Mouse (Mus musculus): ENCODE measurements around the gene Upf1.

Upf1 gene

DNA sequence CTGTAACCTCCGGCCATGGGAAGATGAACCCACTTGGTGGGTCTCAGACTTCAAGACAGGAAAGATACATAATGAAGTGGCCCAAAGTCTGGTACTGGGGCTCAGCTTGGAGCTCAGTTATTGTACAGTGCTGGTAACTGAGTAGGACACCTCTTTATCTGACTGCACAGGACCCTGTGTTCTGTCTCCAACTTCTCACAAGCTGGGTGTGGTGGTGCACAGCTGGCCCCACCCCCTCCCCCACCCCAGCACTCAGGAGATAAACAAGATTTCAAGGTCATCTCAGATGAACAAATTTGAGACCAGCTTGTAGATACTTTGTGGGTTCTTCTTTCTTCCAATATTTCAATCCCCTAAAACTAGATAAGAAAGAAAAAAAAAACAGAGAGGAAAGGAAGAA, 3.0 kb upstream of the Upf1 start:
- DNase-seq, result no peak

DNA sequence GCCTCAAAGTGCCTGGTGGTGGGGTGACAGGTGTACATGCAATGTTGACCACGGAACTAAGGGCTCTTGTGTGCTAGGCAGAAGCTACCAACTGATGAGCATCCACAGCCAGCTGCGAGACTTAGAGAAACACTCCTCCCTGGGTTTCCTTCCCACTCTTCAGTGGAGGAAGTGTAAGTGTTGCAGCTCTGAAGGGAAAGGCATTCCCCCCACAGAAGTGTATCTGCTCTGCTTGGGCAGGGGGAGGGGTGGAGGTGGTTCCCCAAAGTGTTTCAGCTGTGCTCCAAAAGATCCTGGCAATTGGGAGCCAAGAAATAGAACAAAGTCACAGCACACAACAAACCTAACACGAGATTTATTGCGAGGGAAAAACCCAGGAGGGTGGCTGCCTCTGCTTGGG, 926 bp upstream of the Upf1 start:
- no peak for DNase-seq

DNA sequence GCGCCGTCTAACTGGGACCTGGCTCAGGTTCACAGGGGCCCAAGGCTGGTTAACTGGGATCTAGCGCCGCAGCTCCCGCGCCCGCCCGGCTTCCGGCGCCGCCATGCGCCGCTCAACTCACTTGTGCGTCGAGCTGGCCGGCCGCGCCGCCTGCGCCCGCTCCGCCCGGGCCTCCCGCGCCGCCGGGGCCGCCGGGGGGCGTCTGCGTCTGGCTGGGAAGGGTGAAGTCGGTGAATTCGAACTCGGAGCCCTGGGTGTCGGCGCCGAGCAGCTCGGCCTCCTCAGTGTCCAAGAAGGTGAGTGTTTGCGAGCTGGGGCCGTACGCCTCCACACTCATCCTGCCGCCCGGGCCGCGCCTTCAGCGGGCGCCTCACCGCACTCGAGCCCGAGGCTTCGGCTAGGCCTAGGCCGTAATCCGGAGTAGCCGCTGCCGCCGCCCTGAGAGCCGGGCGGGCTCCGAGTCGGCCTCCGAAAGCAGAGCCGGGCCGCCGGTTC, 374 bp downstream of the Upf1 start:
- no peak for DNase-seq

DNA sequence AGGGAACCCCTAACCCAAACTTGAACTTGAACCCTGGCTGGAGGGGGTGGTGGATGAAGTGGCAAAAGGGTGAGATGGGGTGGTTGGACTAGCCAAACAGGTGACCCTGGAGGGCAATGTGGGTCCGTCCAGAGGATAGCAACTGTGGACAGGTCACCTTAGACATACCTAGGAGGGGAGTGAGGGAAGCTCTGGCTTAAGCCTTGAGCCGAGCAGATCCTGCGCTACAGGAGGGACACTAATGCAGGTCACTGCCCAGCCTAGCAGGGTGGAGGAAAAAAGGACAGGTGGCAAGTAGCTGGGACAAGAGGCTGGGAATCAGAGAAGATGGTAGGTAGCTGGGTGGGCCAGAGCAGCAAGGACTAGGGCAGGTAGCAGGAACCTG, 1.1 kb downstream of the Upf1 start:
- no peak for DNase-seq

DNA sequence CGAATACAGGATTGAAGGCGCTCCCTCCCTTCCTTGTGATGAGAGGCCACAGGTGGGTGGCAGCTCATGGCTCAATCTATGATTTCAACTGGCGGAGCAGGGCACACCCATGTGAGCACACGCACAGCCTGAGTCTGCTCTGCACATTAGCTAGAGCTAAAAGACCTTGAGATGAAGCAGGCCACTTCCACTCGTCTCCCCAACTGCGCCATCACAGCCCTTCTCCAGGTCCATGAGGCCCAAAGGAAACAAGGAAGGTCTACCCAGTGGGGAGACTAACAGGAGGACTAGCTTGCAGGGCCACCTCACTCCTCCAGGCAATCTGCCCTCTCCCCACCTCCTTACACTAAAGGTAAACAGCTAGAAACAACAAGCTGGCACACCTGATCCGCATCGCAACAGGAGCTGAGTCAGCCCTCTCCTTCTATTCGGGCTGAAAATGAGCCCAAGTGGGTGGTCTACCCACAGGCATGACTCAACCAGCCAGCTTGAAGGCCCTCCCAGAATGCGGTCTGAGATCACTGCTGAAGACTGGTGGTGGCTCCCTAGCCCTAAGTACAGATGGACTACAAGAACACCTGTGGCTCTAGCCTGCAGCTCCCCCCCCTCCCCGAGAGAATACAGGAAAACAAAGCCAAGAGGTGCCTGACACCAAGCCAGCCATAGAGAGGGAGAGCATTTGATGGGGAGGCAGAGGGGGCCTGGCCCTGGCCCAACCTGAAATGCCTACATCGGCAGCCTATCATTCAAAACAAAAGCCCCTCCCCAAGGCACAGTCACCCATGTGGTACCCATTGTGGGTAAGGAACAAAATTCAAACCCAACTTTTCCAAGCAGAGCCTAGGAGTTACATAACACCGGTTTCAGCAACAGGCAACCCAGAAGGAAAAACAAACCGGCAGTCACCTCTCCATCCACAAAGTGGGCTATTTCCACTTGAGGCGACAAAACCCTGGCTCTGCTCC, 1.8 kb downstream of the Upf1 start:
- peak; percentile 52 for DNase-seq

DNA sequence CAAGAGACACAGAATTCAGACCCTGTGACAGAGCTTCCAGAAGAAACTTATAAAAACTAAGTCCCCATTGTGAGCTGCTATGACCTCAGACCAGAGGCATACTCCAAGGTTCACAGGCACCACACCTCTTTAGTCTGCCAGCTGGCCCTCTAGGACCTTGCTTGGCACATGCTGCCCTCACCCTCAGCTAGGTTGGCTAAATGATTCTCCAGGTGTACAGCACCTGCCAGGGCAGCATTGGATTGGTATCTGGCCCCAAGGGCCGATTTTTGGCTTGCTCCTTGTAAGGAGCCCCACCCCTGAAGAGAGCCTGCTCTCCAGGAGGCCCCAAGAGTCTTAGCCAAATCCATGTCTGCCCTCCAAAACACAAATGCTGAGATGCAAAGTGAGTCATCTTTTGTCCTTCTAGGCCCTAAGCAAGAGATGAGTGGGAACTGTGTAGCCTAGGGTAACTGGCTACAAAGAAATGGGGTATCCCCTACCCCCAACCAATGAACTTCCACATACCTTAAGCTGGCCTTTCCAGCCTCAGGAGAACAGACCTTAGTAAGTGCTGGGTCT, 5.1 kb downstream of the Upf1 start:
- no peak for DNase-seq

DNA sequence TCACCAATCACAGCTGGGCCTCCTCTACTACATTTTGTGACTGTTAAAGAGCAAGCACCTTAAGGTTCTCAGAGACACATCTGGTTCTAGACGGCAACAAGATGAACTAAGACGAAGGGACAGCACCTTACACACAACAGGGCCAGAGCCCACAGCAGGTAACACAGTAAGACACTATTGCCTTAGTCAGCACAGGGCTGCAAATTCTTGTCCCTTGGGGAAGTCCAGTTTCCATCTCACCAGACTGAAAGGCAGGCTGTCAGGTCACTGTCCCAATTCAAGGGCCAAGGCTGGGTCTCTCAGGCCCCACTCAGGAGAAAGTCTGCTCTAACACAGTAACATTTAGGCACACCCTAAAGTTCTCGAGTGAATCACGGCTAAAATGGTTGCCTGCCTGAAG, 5.6 kb downstream of the Upf1 start:
- no peak for DNase-seq

DNA sequence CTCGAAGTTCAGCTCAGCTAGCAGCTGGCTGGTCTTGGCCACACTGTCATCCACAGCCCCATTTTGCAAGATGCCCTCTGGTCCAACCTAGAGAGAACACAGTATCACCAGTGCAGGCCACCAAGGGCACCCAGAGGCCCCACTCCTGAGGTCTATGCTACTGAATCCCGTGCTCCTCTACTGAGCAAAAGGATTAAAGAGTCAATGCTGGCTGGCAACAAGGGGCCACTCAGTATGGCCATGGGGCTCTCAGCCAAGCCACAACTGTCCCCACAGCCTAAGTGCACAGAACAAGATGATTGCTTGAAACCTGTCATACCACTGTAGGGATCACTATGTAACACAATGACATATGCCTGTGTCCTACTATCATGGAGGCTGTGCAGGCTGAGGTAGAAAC, 8.8 kb downstream of the Upf1 start:
- no peak for DNase-seq

DNA sequence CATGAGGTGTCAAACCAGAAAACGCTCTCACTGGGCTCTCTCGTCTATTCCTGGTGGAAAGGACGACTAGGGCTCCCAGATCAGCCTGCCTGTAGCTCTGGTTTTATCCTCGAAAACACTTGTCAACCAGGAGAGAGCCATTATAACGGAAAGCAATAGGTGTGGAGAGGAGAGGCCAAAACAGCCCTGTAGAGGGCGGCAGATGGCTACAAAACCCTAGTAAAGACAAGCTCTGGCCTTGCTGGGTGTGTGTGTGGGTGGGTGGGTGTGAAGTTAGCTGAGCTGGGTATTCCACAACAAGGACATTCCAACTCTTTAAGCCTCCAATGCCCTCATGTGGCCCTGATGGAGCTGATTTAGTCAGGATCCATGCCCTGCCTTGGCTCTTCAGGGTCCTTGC, 9.4 kb downstream of the Upf1 start:
- DNase-seq, result peak; percentile 48

DNA sequence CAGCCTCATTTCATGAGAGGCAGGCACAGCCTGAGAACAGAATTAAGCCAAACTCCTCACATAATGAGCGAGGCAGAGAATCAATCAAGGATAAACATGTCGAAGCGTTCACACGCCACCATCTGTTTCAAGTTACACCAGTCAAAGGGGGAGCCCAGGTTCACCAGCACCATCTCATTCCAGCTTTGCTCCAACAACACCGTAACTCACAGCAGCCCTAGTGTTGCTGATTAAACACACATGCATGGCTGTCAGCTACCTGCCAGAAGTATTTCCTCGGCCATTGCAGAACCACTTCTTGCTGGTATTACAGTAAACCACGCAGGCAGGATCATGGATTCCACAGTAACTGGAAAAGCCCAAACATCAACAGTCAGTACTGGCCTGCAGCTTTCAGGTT, 10.0 kb downstream of the Upf1 start:
- DNase-seq, result no peak

DNA sequence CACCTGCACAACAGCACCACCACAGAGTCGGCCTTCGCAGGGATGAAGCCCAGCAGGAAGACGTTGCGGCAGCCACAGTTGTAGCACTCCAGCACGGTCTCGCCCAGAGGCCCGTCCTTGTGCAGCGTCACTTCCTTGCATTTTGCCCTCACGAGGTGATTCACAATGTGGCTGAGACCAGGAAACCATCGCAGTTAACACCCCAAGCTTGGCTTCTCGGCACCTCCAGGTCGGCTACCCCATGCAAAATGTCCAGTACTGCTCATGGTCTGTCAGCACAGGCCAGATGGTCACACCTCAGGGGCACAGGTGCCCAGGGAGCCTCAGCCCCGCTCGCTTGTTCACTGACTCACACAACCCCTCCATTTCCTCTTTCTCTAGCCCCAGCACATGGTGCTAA, 11.1 kb downstream of the Upf1 start:
- DNase-seq, result no peak

DNA sequence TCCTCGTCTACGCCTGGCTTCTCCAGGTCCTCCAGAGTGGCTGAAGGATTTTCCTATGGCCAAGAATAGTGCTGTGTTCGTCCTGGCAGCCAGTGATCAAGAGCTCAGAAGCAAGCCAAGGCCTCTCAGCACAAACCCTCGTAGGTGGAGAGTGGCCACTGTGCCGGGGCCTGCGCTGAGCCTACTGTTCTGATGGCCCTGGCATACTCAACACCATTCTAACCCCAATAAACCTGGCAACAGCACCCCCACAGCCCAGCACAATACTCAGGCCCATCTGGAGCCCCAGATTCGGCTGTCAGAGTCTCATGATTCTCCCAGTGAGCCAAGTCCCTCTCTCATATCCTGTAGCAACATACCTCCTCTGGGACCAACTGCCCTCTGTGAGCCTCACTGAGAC, 12.4 kb downstream of the Upf1 start:
- DNase-seq, result peak; percentile 56

DNA sequence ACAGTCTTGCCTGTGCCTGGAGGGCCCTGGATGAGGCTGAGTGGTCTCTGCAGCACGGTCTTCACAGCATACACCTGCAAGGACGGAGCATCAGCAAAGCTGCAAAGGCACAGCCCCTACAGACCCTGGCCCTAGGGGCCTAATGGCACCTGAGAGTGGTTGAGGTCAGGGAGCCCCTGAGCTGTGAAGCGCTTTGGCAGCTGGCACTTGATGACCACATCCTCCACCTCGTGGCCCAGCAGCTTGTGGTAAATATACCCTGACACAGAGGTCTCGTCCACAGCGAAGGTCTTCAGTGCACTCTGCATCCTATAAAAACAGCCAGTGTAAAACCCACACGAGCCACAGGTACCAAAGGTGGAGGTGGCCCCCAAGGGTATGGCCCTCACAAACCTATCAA, 14.1 kb downstream of the Upf1 start:
- DNase-seq, result no peak

DNA sequence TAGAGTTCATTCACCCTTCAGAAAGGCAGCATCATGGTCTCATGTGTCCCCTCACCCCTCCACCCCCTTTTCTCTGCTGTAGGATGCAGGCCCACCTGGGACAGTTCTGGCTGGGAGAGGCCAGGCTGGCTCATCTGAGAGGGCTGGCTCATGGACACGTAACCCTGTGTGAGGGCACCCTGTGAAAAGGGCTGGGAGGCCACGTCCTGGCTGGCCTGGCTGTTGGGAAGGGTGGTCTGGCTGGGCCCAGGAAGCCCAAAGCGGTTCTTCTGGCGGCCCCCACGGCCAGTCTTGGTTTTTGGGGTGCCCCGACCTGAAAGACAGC, 20.2 kb downstream of the Upf1 start:
- no peak for DNase-seq

DNA sequence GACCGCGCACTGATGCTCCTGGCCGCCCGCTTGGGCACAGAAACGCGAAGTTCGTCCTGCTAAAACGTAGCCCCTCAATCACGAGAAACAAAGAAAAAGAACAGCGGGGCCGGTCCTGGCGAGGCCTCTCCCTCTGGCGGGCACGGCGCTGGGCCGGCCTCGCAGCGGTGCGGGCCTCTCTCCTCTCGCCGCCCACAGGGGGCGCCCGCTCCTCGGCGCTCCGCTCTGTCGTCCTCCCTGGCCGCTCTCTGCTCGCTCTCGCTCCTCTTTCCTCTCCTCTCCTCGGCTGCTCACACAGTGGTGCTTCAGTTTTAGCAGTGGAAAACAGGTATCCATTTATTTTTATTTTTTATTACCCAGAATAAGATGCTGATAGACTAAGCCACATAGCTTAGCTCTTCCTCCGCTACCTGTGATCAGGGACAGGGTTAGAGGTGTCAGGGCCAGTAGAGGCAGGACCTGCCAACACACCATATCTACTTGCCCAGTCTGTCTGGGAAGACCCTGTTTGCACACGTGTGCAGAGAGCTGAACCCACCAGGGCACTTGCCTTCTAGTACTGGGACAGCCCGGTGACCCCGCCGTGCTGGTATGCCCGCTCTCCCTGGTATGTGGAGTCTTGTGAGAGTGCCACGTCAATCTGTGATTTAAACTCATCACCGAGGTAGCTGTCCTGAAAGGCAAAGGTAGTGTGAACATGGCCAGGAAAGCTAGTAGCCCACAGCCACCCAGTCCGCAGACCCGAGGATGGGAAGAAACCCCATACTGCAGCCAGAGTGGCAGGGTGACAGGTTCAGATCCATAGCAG, 20.8 kb downstream of the Upf1 start:
- DNase-seq, result peak; percentile 69

DNA sequence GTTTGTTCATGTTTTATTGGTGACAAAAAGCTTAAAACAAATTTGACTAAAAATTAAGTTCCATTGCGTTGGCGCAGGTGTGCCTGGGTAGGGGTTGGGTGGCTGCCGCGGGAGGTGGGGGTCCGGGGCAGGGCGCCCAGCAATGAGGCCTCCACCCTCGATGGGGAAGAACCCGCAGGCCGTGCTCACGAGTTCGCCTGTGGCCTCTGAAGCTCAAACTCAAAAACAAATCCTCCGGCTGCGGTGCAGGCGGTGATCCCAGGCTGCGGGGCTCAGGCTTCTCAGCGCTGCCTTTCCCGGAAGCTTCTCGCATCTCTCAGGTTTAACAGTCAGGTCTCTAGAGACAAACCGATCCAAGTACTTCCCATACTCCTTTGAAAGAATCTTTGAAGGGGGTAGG, 21.6 kb downstream of the Upf1 start:
- no peak for DNase-seq

DNA sequence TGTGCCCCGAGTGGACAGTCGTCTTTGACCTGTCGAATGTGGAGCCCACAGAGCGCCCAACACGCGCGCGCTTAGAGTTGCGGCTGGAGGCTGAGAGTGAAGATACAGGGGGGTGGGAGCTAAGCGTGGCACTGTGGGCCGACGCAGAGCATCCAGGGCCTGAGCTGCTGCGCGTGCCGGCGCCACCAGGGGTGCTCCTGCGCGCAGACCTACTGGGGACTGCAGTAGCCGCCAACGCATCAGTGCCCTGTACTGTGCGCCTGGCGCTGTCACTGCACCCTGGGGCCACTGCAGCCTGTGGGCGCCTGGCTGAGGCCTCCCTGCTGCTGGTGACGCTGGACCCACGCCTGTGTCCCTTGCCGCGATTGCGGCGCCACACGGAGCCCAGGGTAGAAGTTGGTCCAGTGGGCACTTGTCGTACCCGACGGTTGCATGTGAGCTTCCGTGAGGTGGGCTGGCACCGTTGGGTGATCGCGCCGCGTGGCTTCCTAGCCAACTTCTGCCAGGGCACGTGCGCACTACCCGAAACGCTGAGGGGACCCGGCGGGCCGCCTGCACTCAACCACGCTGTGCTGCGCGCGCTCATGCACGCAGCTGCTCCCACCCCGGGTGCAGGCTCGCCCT, 22.2 kb downstream of the Upf1 start:
- DNase-seq, result peak; percentile 66

DNA sequence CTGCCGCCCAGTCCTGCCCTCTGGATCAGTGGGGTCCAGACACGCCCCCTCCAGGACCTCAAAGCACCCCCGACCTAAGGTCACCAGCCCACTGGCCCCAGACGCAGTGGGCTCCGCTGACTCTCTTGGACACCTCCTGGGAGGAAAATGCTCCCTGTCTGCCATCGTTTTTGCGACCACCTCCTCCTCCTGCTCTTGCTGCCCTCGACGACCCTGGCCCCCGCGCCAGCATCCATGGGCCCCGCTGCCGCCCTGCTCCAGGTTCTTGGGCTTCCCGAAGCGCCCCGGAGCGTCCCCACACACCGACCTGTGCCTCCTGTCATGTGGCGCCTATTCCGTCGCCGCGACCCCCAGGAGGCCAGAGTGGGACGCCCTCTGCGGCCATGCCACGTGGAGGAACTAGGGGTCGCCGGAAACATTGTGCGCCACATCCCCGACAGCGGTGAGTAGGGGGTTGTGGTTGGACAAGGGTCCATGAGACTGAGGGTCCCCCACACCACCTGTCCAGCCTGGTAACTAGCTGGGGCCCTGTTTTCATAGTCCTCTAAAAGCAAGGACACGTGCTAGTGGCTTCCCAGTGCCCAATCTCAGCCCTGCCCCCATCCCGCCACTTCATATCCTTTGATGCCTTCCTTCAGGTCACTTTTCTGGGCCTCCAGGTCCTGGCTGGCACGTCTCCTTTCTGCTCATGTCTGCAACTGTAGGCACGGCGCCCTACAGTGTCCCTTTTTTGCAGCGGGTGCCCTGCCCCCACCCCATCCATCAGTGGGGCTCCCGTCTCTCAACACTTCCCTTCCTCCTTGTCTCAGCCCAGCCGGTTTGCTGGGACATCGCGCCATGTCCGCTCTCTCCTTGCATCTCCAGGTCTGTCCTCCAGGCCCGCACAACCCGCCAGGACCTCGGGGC, 23.0 kb downstream of the Upf1 start:
- no peak for DNase-seq

DNA sequence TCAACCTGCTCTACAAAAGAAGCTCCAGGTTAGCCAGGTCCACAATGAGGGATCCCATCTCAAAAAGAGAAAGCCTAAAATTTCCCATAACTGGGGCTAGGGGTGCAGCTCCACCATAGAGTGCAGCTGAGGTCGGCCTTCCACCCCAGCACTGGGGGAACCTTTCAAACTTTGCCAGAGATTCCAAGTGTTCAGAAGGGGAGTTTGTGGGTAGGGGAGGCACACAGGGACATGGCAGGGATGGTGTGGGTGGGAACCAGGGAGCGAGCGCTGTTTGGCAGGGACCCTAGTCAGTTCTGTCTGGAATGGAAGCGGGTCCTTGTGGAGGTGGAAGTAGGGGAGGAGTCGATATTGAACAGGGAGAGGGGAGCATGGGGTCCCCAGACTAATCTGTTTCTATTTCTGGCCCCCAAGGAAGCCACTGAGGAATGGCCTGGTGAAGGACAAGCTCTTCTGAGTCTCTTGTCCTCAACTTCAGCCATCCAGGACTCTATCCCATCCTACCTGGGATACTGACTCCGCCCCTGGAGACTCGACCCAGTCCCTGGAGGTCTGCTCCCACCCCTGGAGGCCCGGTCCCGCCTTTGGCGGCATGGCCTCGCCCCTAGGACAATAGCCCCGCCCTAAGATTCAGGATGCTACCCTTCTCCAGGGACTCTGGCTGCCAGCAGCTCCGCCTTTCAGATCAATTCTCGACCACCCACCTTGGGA, 23.8 kb downstream of the Upf1 start, which contains the start of gene Gdf1:
TSS of gene Gdf1 (plus strand) at position 694 of the 711 bp plus-strand sequence.
- DNase-seq, result no peak

DNA sequence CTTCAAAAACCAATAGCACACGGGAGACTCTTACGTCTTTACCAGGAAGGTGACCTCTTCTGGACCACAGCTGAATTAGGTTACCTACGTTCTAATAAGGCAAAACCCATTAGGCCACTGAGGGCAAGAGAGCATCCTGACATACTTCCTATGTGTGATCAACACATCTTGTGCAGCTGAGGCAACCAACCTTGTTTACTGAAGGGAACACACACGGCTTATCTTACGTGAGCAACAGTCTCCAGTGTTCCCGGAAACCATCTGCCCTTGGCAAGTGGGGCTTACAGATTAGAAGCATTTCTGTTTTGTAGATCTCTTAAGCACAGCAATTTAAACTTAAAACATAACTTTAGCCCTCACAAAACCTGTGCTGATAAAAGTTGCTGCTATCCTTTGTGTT, 25.6 kb downstream of the Upf1 start:
- no peak for DNase-seq

DNA sequence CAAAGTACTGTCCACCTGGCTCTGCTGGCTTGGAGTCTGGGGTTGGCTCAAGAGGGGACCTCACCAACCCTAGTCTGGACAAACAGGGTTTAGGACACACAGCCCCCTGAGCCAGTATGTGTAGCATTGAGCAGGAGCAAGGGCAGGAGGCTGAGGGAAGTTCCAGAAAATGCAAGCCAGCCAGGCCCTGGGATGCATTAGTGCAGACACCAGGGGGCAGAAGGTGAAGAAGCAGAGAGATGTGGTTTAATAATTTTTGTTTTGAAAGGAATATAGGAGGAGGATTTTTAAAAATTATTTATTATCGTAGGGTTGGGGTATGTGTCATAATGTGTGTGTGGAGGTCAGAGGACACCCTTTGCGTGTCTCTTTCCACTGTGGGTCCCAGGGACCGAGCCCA, 29.4 kb downstream of the Upf1 start:
- DNase-seq, result no peak

DNA sequence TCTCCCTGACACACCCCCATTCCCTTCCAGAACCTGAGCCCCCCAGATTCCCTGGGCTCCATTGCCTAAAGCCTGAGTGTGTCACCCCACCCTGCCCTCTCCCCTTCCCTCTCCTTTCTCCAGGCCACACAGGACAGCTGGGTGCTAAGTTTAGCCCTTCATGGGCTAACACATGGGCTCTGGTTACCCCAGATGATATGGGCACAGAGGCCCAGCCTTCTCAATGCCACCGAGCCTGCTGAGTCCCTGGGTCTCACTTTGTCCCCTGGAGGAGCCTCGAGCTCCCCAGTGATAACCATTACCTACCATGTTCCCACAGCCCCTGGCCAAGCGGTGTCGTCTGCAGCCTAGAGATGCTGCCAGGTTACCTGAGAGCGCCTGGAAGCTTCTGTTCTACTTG, 35.2 kb downstream of the Upf1 start:
- no peak for DNase-seq
